Mouse (Mus musculus) midbrain, embryonic 10.5 days (tissue): ENCODE data around the gene Fgr. TPM values are rescaled to one million over a fixed set of nuclear protein-coding genes. Genes with fewer than 3 reads are reported as not detected.

Experiments used
- DNase-seq: peaks from one replicate; pipeline ENCODE4 v3.0.0-alpha.2; 2017; ENCODE audit warnings: low spot score
- H3K27ac ChIP-seq: fragments of 300-500 bp; sonication (generic); replicated peaks from 2 replicates; pipeline ENCODE4 v1.5.1; 2016; ENCODE audit warnings: mild to moderate bottlenecking
- H3K27me3 ChIP-seq: fragments of 300-500 bp; sonication (generic); 2 replicates; pipeline ENCODE4 v1.6.1; 2016; ENCODE audit warnings: low read depth, mild to moderate bottlenecking; ENCODE audit not compliant: poor library complexity, severe bottlenecking
- H3K36me3 ChIP-seq: fragments of 300-500 bp; sonication (generic); 2 replicates; pipeline ENCODE4 v1.6.1; 2016; ENCODE audit warnings: mild to moderate bottlenecking, moderate library complexity
- H3K4me1 ChIP-seq: fragments of 300-500 bp; sonication (generic); 2 replicates; pipeline ENCODE4 v1.6.1; 2016
- H3K4me3 ChIP-seq: fragments of 300-500 bp; sonication (generic); 2 replicates; pipeline ENCODE4 v1.5.1; 2016; ENCODE audit warnings: mild to moderate bottlenecking, moderate library complexity
- H3K9me3 ChIP-seq: fragments of 300-500 bp; sonication (generic); replicated peaks from 2 replicates; pipeline ENCODE4 v1.6.1; 2016; ENCODE audit warnings: mild to moderate bottlenecking
- WGBS: fragments of 180-500 bp; shearing (Covaris S2); methylation state at CpG from one replicate; pipeline ENCODE4 v1.1.7; 2016; 5-methylcytosine and 5-hydroxymethylcytosine counted together
- polyA plus RNA-seq: library from polyadenylated mRNA; unstranded; fragments of >200 nt; fragmentation: Nextera tagmentation; extraction: Ambion mirVana; gene quantifications from 2 replicates; pipeline ENCODE4 v1.2.1, GENCODE M21; 2016

The Fgr gene
- polyA plus RNA-seq, 1 experiment from 2014 or later, result 0.10 TPM

GRCm38 (mm10) chr4:132945261-132946046 is 28.4 kb upstream of the Fgr start:
- Histone ChIP-seq H3K27ac (peak overlapping the region; percentile 82), H3K4me1 (peaks cover 31% of the 10 kb centered on the region), H3K9me3 (no peaks in the 10 kb centered on the region), H3K36me3 (no peaks in the 10 kb centered on the region), H3K4me3 (peak overlapping the region; percentile 43), H3K27me3 (peaks cover 41% of the 10 kb centered on the region)
- peak; percentile 87 for DNase-seq
- 8% methylated on average over 15 of the region's 15 CpGs for WGBS

GRCm38 (mm10) chr4:132946047-132947001 is 27.6 kb upstream of the Fgr start:
- 18% methylated on average over 27 of the region's 27 CpGs for WGBS
- Histone ChIP-seq H3K4me3 (peak overlapping the region; percentile 43), H3K4me1 (peaks cover 28% of the 10 kb centered on the region), H3K27ac (peak overlapping the region; percentile 82), H3K27me3 (peaks cover 39% of the 10 kb centered on the region), H3K9me3 (no peaks in the 10 kb centered on the region), H3K36me3 (no peaks in the 10 kb centered on the region)
- peak; percentile 66 for DNase-seq

GRCm38 (mm10) chr4:132949882-132950532 is 23.9 kb upstream of the Fgr start:
- H3K9me3 ChIP-seq, result no peaks in the 10 kb centered on the region
- peak overlapping the region; percentile 14; the same call in 1 of the 2 replicates for H3K27ac ChIP-seq
- peak; percentile 64 for DNase-seq
- 20% methylated on average over 24 of the region's 24 CpGs for WGBS
- peaks cover 36% of the 10 kb centered on the region for H3K27me3 ChIP-seq
- H3K4me3 ChIP-seq, result peak overlapping the region; percentile 41
- peaks cover 35% of the 10 kb centered on the region for H3K4me1 ChIP-seq
- no peaks in the 10 kb centered on the region for H3K36me3 ChIP-seq

GRCm38 (mm10) chr4:132950999-132951398 is 22.9 kb upstream of the Fgr start:
- no peak for DNase-seq

GRCm38 (mm10) chr4:132954530-132955394 is 19.1 kb upstream of the Fgr start:
- no peak for DNase-seq
- no peak overlapping the region for H3K4me3 ChIP-seq
- peaks cover 41% of the 10 kb centered on the region for H3K4me1 ChIP-seq
- peak overlapping the region; percentile 18; the same call in 1 of the 2 replicates for H3K27ac ChIP-seq
- no peaks in the 10 kb centered on the region for H3K36me3 ChIP-seq
- peaks cover 12% of the 10 kb centered on the region; the same call in 1 of the 2 replicates for H3K27me3 ChIP-seq
- WGBS, result 68% methylated on average over 7 of the region's 7 CpGs
- no peaks in the 10 kb centered on the region for H3K9me3 ChIP-seq

More at GRCm38 (mm10) chr4:132950999-132951398, 22.9 kb upstream of the Fgr start:
- Histone ChIP-seq H3K9me3 (no peaks in the 10 kb centered on the region), H3K27ac (no peak overlapping the region), H3K27me3 (peaks cover 36% of the 10 kb centered on the region), H3K36me3 (no peaks in the 10 kb centered on the region), H3K4me1 (peaks cover 36% of the 10 kb centered on the region), H3K4me3 (no peak overlapping the region)
- 63% methylated on average over 2 of the region's 2 CpGs for WGBS

GRCm38 (mm10) chr4:132955395-132955791 is 18.5 kb upstream of the Fgr start:
- Histone ChIP-seq H3K9me3 (no peaks in the 10 kb centered on the region), H3K27ac (peak overlapping the region; percentile 18), H3K4me1 (peaks cover 41% of the 10 kb centered on the region), H3K36me3 (no peaks in the 10 kb centered on the region), H3K27me3 (peaks cover 10% of the 10 kb centered on the region; the same call in 1 of the 2 replicates), H3K4me3 (no peak overlapping the region)
- 42% methylated on average over 2 of the region's 2 CpGs for WGBS
- no peak for DNase-seq

GRCm38 (mm10) chr4:132958741-132959678 is 14.9 kb upstream of the Fgr start:
- H3K27ac ChIP-seq, result peak overlapping the region; percentile 83
- H3K9me3 ChIP-seq, result no peaks in the 10 kb centered on the region
- DNase-seq, result peak; percentile 64
- H3K4me1 ChIP-seq, result peaks cover 63% of the 10 kb centered on the region
- H3K4me3 ChIP-seq, result peak overlapping the region; percentile 12; the same call in 1 of the 2 replicates
- WGBS, result 7% methylated on average over 10 of the region's 10 CpGs
- no peaks in the 10 kb centered on the region for H3K36me3 ChIP-seq
- H3K27me3 ChIP-seq, result no peaks in the 10 kb centered on the region; the same call in 1 of the 2 replicates

- Histone ChIP-seq H3K9me3 (no peaks in the 10 kb centered on the region), H3K4me1 (peaks cover 65% of the 10 kb centered on the region), H3K27ac (peak overlapping the region; percentile 83), H3K36me3 (no peaks in the 10 kb centered on the region), H3K27me3 (no peaks in the 10 kb centered on the region; the same call in 1 of the 2 replicates), H3K4me3 (no peak overlapping the region)
- 55% methylated on average over 3 of the region's 3 CpGs for WGBS
- DNase-seq, result no peak
Measured at GRCm38 (mm10) chr4:132959679-132960045, 14.2 kb upstream of the Fgr start.

GRCm38 (mm10) chr4:132960313-132960712 is 13.6 kb upstream of the Fgr start:
- 73% methylated on average over 5 of the region's 5 CpGs for whole genome bisulfite sequencing
- no peaks in the 10 kb centered on the region; the same call in 1 of the 2 replicates for H3K27me3 ChIP-seq
- H3K9me3 ChIP-seq, result no peaks in the 10 kb centered on the region
- no peaks in the 10 kb centered on the region for H3K36me3 ChIP-seq
- DNase-seq, result no peak
- H3K4me1 ChIP-seq, result peaks cover 62% of the 10 kb centered on the region
- no peak overlapping the region for H3K4me3 ChIP-seq
- peak overlapping the region; percentile 83 for H3K27ac ChIP-seq

- H3K36me3 ChIP-seq, result no peaks in the 10 kb centered on the region
- WGBS, result 68% methylated on average over 13 of the region's 13 CpGs
- H3K4me3 ChIP-seq, result no peak overlapping the region
- DNase-seq, result no peak
- H3K9me3 ChIP-seq, result no peaks in the 10 kb centered on the region
- no peaks in the 10 kb centered on the region; the same call in 1 of the 2 replicates for H3K27me3 ChIP-seq
- H3K4me1 ChIP-seq, result peaks cover 55% of the 10 kb centered on the region
- H3K27ac ChIP-seq, result peak overlapping the region; percentile 83
Measured at GRCm38 (mm10) chr4:132960864-132961639, 12.8 kb upstream of the Fgr start.
